ENCODE assay signal across 23 mouse cellular contexts in genomic region chr10:37145456-37145855, GRCm38 (mm10). TPM values are rescaled to one million over a fixed set of nuclear protein-coding genes. Genes with fewer than 3 reads are reported as not detected.
DNase-seq lines count a peak whose midpoint lies in the region; ATAC-seq and TF ChIP-seq lines count a peak whose summit lies in the region.
"Had no signal": no experiment of that assay in that cellular context is flagged by ENCODE, and none has a peak within 500 bp of the region (broad histone marks: within the 10 kb centered on the region; RNA-seq: fewer than 3 reads in every experiment).

No protein-coding gene starts in this region.

- H3K79me2 ChIP-seq in CH12.LX (replicated peaks; ENCODE audit: control insufficient read depth, extremely low read depth, insufficient read depth, poor library complexity, severe bottlenecking), result no peaks in the 10 kb centered on the region

- DNase-seq in midbrain, embryonic 11.5 days (ENCODE audit: low spot score, missing footprints), result peak; percentile 60
- DNase-seq in midbrain, embryonic 10.5 days (ENCODE audit: low spot score), result no peak
- DNase-seq in CH12.LX (ENCODE audit: extremely low read depth) (peak; percentile 33), NIH3T3 (ENCODE audit: low read depth) (peak; percentile 58)
- no peak for DNase-seq in thymus, postnatal 0 days (ENCODE audit: low spot score)
- no peak for DNase-seq in hindbrain, embryonic 11.5 days (ENCODE audit: low spot score)
- DNase-seq in heart, adult 11 months, result no peak
- DNase-seq: adrenal gland, adult 8-10 months; adrenal gland, postnatal 25 days; B cell, adult 2 months; cerebellum, adult 11 months; cerebellum, adult 18-20 months; cerebellum, adult 8-10 months; cerebellum, adult 9-11 months; cerebellum, postnatal 14 days; cerebellum, postnatal 36 days; embryo, embryonic 11 days had no signal

- WGBS in midbrain, embryonic 11.5 days, result 84% methylated on average over 1 of the region's 1 CpGs
- 92% methylated on average over 1 of the region's 1 CpGs for WGBS in midbrain, embryonic 10.5 days
- 91% methylated on average over 1 of the region's 1 CpGs for WGBS in hindbrain, embryonic 11.5 days

- dilution Hi-C loops in CH12.LX (cut with MboI; ENCODE audit: extremely low pct_ligation_motif_present, extremely low pct_unique_long_range_greater_than_20kb, low sequenced_read_pairs), result no loop called here

- no peaks in the 10 kb centered on the region for H3K9me3 ChIP-seq in midbrain, embryonic 11.5 days (ENCODE audit: control insufficient read depth, low read length)
- H3K9me3 ChIP-seq in midbrain, embryonic 10.5 days (replicated peaks), result no peaks in the 10 kb centered on the region
- H3K9me3 ChIP-seq in CH12.LX (replicated peaks; ENCODE audit: low read length), result peaks cover 2% of the 10 kb centered on the region
- no peaks in the 10 kb centered on the region for H3K9me3 ChIP-seq in hindbrain, embryonic 11.5 days (ENCODE audit: control insufficient read depth, low read length)
- H3K9me3 ChIP-seq: embryonic facial prominence, embryonic 13.5 days; embryonic facial prominence, embryonic 15.5 days; forebrain, embryonic 13.5 days; forebrain, embryonic 15.5 days had no signal

- peaks cover 6% of the 10 kb centered on the region; the same call in 1 of the 2 replicates for H3K4me1 ChIP-seq in midbrain, embryonic 11.5 days (ENCODE audit: control insufficient read depth, insufficient read depth, low read length)
- peaks cover 10% of the 10 kb centered on the region for H3K4me1 ChIP-seq in midbrain, embryonic 10.5 days
- peaks cover 3 to 12% of the 10 kb centered on the region in 2 experiments; a peak in 3 of 4 replicates for H3K4me1 ChIP-seq in CH12.LX (ENCODE audit: control insufficient read depth in 1 of 2, insufficient read depth in 2 of 2)
- 0 out of 2 replicates have a peak, but pooled peaks cover 2% of the 10 kb centered on the region for H3K4me1 ChIP-seq in hindbrain, embryonic 11.5 days (replicated peaks; ENCODE audit: control insufficient read depth, insufficient read depth, low read length)

- in situ Hi-C loops in CH12.LX (cut with MboI; ENCODE audit: low pct_ligation_motif_present, low pct_unique_long_range_greater_than_20kb, low sequenced_read_pairs), result no loop called here

- no peak for ATAC-seq in midbrain, embryonic 11.5 days (ENCODE audit: low FRiP score)
- no peak for ATAC-seq in hindbrain, embryonic 11.5 days (ENCODE audit: low FRiP score)
- ATAC-seq: CD4-positive, CD25-positive, alpha-beta regulatory T cell, adult 4 months; forebrain, embryonic 13.5 days; forebrain, embryonic 15.5 days had no signal

- H3K4me2 ChIP-seq in midbrain, embryonic 11.5 days, result no peak overlapping the region
- H3K4me2 ChIP-seq in CH12.LX (ENCODE audit: insufficient read depth, low read depth, poor library complexity, severe bottlenecking), result no peak overlapping the region
- no peak overlapping the region for H3K4me2 ChIP-seq in hindbrain, embryonic 11.5 days (replicated peaks; ENCODE audit: low read depth, low read length)
- H3K4me2 ChIP-seq: embryonic facial prominence, embryonic 13.5 days; embryonic facial prominence, embryonic 15.5 days; forebrain, embryonic 13.5 days; forebrain, embryonic 15.5 days had no signal

- no peak overlapping the region for H3K27ac ChIP-seq in midbrain, embryonic 11.5 days (ENCODE audit: low read depth, low read length)
- H3K27ac ChIP-seq in midbrain, embryonic 10.5 days (replicated peaks), result no peak overlapping the region
- H3K27ac ChIP-seq in CH12.LX (ENCODE audit: insufficient read depth, low read depth), result no peak overlapping the region
- no peak overlapping the region for H3K27ac ChIP-seq in hindbrain, embryonic 11.5 days (ENCODE audit: low read depth, low read length)
- H3K27ac ChIP-seq: embryonic facial prominence, embryonic 13.5 days; embryonic facial prominence, embryonic 15.5 days; forebrain, embryonic 13.5 days; forebrain, embryonic 15.5 days had no signal

- TF ChIP-seq POLR2A in CH12.LX (IDR thresholded peaks at IDR 0.05; ENCODE audit: low read depth, low read length), result no peak

- H3K4me3 ChIP-seq in midbrain, embryonic 11.5 days (ENCODE audit: low read depth, low read length), result no peak overlapping the region
- no peak overlapping the region for H3K4me3 ChIP-seq in midbrain, embryonic 10.5 days
- H3K4me3 ChIP-seq in CH12.LX (replicated peaks in 1 of 3; ENCODE audit: low read depth in 2 of 3, low read length in 2 of 3, poor library complexity in 1 of 3), result no peak overlapping the region
- H3K4me3 ChIP-seq in hindbrain, embryonic 11.5 days (ENCODE audit: low read depth, low read length), result no peak overlapping the region
- H3K4me3 ChIP-seq: embryonic facial prominence, embryonic 13.5 days; embryonic facial prominence, embryonic 15.5 days; forebrain, embryonic 13.5 days; forebrain, embryonic 15.5 days had no signal

- TF ChIP-seq RAD21 in CH12.LX (IDR thresholded peaks at IDR 0.05; ENCODE audit: low read depth, low read length), result no peak

- no peaks in the 10 kb centered on the region for H3K36me3 ChIP-seq in midbrain, embryonic 11.5 days (ENCODE audit: control insufficient read depth, insufficient read depth, low read length)
- no peaks in the 10 kb centered on the region for H3K36me3 ChIP-seq in midbrain, embryonic 10.5 days
- H3K36me3 ChIP-seq in CH12.LX (replicated peaks in 1 of 2; ENCODE audit: control insufficient read depth in 1 of 2, insufficient read depth in 1 of 2, low read length in 1 of 2), result no peaks in the 10 kb centered on the region
- no peaks in the 10 kb centered on the region for H3K36me3 ChIP-seq in hindbrain, embryonic 11.5 days (ENCODE audit: control insufficient read depth, insufficient read depth, low read length)
- H3K36me3 ChIP-seq: embryonic facial prominence, embryonic 13.5 days; embryonic facial prominence, embryonic 15.5 days; forebrain, embryonic 15.5 days had no signal

- H3K27me3 ChIP-seq in midbrain, embryonic 11.5 days (ENCODE audit: control insufficient read depth, insufficient read depth, low read length), result no peaks in the 10 kb centered on the region
- H3K27me3 ChIP-seq in midbrain, embryonic 10.5 days (ENCODE audit: low read depth, poor library complexity, severe bottlenecking), result no peaks in the 10 kb centered on the region
- no peaks in the 10 kb centered on the region for H3K27me3 ChIP-seq in CH12.LX (replicated peaks)
- H3K27me3 ChIP-seq in hindbrain, embryonic 11.5 days (ENCODE audit: control insufficient read depth, insufficient read depth, low read length), result no peaks in the 10 kb centered on the region
- H3K27me3 ChIP-seq: embryonic facial prominence, embryonic 13.5 days; embryonic facial prominence, embryonic 15.5 days; forebrain, embryonic 13.5 days; forebrain, embryonic 15.5 days had no signal

- no peak for TF ChIP-seq CTCF in CH12.LX (conservative IDR thresholded peaks at IDR 0.05 in 1 of 2, IDR thresholded peaks at IDR 0.05 in 1 of 2; ENCODE audit: low read depth in 2 of 2, low read length in 2 of 2)

- peak; percentile 81 for TF ChIP-seq EP300 in CH12.LX (IDR thresholded peaks at IDR 0.05; ENCODE audit: low read length)

- H3K9ac ChIP-seq in midbrain, embryonic 11.5 days (ENCODE audit: low read length), result no peak overlapping the region
- H3K9ac ChIP-seq in CH12.LX (ENCODE audit: insufficient read depth, low read depth), result no peak overlapping the region
- H3K9ac ChIP-seq in hindbrain, embryonic 11.5 days (ENCODE audit: low read depth, low read length), result no peak overlapping the region
- H3K9ac ChIP-seq: embryonic facial prominence, embryonic 13.5 days; embryonic facial prominence, embryonic 15.5 days; forebrain, embryonic 13.5 days; forebrain, embryonic 15.5 days had no signal

TF ChIP-seq in CH12.LX, 34 proteins besides CTCF, POLR2A, EP300 and RAD21:
- TF ChIP-seq JUND (conservative IDR thresholded peaks at IDR 0.05; ENCODE audit: low read depth, low read length) (peak; percentile 50; the same call in 1 of the 2 replicates), JUN (IDR thresholded peaks at IDR 0.05; ENCODE audit: insufficient read depth, low read depth, low read length) (peak; percentile 42; the same call in 1 of the 2 replicates), HCFC1 (IDR thresholded peaks at IDR 0.05; ENCODE audit: low read depth, low read length) (no peak)

RNA-seq across cellular contexts. Expression of gene Marcks, which starts 6.7 kb away (rescaled TPM):
- 410 and 445 TPM in 2 replicates for polyA plus RNA-seq in midbrain, embryonic 11.5 days (2014; fragmentation: Nextera tagmentation; extraction: Ambion mirVana)
- 169 and 200 TPM in 2 replicates for polyA plus RNA-seq in midbrain, embryonic 10.5 days (2016; fragmentation: Nextera tagmentation; extraction: Ambion mirVana)
- 15.3 and 16.9 TPM in 2 replicates for total RNA-seq in CH12.LX (2012; rRNA removed)
- 78.4 and 80.7 TPM in 2 replicates for total RNA-seq in CH12.LX (2014; rRNA removed)
- polyA plus RNA-seq in CH12.LX (2012; ENCODE audit: insufficient read length, low read depth), result 57.3 and 74.2 TPM in 2 replicates
- 71.5 and 86.6 TPM in 2 replicates for polyA plus RNA-seq in thymus, postnatal 0 days (2015; fragmentation: Nextera tagmentation; extraction: Ambion mirVana)
- polyA plus RNA-seq in hindbrain, embryonic 11.5 days (2014; fragmentation: Nextera tagmentation; extraction: Ambion mirVana), result 407 and 453 TPM in 2 replicates
- total RNA-seq: MEL had no signal

Comparison
In these comparisons a context has a peak if more than half of its experiments do, and no peak if none do; other contexts are left out.
1. DNase-seq: peak in midbrain, embryonic 11.5 days (single experiment), CH12.LX (single experiment) and NIH3T3 (single experiment); none in midbrain, embryonic 10.5 days (single experiment), thymus, postnatal 0 days (single experiment), hindbrain, embryonic 11.5 days (single experiment) and heart, adult 11 months (single experiment).